Mouse (Mus musculus): Measurements from ENCODE around the gene Ankrd11.

Ankrd11 gene

GRCm38 (mm10) chr8:123041008-123041773 lies 886 bp downstream of the Ankrd11 start:
- in situ Hi-C loops (cut with MboI, MseI) = loop anchor here (25.0 kb wide), 1 partner anchor 521 kb away; no protein-coding TSS in a partner anchor

DNA sequence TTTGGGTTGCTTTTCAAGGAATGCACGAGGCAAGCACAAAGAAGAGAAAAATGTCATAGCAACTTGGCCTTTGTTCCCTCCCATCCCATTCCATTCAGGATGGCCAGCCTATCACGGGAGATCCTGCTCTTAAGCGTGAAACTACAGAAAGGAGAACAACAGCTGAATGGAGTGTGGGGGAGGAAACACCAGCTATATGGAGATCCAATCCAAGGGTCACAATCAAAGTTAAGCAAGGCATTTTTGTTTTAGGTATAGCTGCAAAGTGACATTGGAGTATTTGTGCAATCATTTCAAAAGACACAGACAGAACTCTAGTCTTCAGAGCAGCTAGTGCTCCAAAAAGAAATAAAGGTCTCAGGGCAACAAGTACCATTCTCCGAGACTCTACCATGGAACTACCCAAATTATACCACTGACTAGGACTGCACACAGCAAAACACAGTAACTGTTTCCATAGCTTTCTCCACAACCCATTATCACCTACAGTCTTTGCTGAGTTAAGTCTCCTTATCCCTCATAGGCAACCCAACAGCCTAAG lies 1.9 kb downstream of the Ankrd11 start:
- in situ Hi-C loops (cut with MboI, MseI) = loop anchor here (25.0 kb wide), 1 partner anchor 522 kb away; no protein-coding TSS in a partner anchor

DNA sequence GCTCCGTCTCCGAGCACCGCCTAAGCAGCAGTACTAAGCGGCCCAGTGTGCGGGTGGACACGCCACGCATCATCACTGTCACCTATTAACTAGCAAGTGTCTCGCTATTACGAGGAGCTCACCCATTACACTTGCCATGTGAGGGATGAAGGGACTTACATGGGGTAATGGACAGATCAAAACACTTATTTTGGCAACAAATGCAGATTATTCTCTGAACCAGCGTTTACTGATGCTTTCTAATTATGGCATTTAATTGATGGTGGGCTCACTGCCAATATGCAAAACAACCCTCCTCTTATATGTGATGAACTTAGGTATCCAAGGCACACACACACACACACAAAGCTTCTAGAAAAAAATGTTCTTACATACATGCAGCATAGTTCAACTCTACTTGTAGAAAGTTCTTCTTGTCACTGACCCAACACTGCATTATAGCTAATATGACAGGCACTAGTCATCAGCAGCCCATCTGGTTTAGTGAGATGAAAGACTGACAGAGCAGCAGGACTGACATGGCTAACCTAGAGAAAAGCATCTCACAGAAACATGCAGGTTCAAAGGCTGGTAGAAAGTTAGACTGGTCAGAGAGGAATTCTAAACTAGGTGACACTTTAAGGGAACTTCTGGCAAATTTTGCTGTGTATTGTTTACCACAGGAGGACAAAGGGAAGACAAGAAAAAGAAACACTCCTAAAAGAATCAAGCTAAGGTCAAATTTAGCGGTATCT lies 2.5 kb downstream of the Ankrd11 start:
- in situ Hi-C loops (cut with MboI, MseI) = loop anchor here (25.0 kb wide), 1 partner anchor 523 kb away; no protein-coding TSS in a partner anchor

- in situ Hi-C loops (cut with MboI, MseI) = loop anchor here (25.0 kb wide), 1 partner anchor 524 kb away; no protein-coding TSS in a partner anchor
These were observed 3.7 kb downstream of the Ankrd11 start for GRCm38 (mm10) chr8:123038351-123038750.

GRCm38 (mm10) chr8:123037487-123037886 lies 4.6 kb downstream of the Ankrd11 start:
- in situ Hi-C loops (cut with MboI, MseI) = loop anchor here (25.0 kb wide), 1 partner anchor 525 kb away; no protein-coding TSS in a partner anchor

- in situ Hi-C loops (cut with MboI, MseI) = loop anchor here (25.0 kb wide), 1 partner anchor 525 kb away; no protein-coding TSS in a partner anchor
These were observed 5.1 kb downstream of the Ankrd11 start for GRCm38 (mm10) chr8:123036956-123037355.

- in situ Hi-C loops (cut with MboI, MseI) = loop anchor here (25.0 kb wide), 1 partner anchor 528 kb away; no protein-coding TSS in a partner anchor
These were observed 7.9 kb downstream of the Ankrd11 start for GRCm38 (mm10) chr8:123034171-123034570.

DNA sequence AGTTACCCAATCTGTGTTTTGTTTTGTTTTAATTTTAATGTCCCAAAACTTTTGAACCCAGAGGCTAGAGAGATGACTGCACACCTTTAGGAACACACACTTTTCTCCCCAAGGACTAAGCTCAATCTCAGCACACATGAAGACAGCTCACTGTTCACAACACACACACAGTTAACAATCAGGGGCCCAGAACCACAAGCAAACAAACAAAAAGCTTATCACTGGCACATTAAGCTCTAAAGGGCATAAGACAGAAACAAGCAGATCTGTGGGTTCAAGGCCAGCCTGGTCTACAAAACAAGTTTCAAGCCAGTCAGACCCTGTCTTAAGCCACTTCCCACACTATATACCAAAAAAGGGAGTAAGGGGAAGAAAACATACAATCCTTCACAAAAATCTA lies 8.6 kb downstream of the Ankrd11 start:
- in situ Hi-C loops (cut with MboI, MseI) = loop anchor here (25.0 kb wide), 1 partner anchor 529 kb away; no protein-coding TSS in a partner anchor

- in situ Hi-C loops (cut with MboI, MseI) = loop anchor here (25.0 kb wide), 1 partner anchor 530 kb away; no protein-coding TSS in a partner anchor
These were observed 9.3 kb downstream of the Ankrd11 start for GRCm38 (mm10) chr8:123032730-123033129.

DNA sequence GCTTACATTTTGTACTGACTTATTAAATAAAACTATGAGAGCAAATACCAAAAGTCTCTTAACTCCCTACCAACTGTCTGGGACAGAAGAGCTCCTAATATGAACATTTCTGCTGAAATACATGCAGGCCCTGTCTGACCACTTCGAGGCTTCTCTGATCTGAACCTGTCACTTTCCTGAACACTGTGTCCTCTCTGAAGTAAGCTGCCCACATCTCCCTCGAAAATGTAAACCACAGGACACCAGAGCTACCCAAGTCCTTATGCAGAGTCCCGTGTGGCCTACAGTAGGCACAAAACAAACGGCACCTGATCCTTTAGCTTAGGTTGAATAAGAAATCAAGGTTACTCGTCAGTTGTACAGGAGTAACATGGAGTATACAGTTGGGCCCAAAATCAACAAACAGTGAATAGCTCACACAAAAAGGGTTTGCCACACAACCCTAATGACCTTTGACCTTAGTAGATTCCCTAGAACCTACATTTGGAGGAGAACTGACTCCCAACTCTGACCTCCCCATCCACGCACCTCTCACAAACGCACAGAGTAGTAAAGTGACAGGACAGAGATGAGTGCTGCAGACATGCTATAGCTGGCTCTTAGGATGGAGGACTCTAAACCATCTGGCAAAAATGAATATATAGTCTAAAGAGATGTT lies 10.6 kb downstream of the Ankrd11 start:
- in situ Hi-C loops (cut with MboI, MseI) = loop anchor here (25.0 kb wide), 1 partner anchor 531 kb away; no protein-coding TSS in a partner anchor

DNA sequence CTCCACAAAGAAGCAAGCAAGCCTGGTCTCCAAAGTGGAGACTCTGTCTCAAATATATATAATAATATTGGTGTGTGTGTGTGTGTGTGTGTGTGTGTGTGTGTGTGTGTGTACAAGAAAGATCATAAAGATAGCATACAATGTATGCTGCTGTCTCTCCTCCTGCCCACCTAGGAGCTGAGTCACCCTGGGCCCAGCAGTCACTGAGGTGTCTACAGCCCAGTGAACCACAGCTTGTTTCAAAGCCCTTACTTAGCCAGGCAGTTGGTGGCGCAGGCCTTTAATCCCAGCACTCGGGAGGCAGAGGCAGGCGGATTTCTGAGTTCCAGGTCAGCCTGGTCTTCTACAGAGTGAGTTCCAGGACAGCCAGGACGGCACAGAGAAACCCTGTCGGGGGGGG lies 12.0 kb downstream of the Ankrd11 start:
- in situ Hi-C loops (cut with MboI, MseI) = loop anchor here (25.0 kb wide), 1 partner anchor 532 kb away; no protein-coding TSS in a partner anchor

DNA sequence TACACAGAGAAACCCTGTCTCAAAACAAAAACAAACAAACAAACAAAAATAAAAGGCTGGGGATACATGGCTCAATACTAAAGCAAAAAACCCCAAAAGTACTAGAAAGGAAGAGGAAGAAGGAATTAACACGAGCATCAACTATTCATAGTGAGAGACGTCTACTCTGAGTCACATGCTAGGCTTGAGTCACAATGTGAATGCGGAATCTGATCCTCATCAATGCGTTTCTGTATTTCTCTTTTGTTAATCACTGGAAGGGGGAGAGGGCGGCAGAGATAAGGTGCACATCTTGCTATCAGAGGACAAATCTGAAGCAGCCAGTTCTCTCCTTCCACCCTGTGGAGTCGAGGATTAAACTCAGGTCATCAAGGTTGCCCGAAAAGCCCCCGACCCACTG lies 14.3 kb downstream of the Ankrd11 start:
- in situ Hi-C loops (cut with MboI, MseI) = loop anchor here (25.0 kb wide), 1 partner anchor 535 kb away; no protein-coding TSS in a partner anchor

GRCm38 (mm10) chr8:123025951-123026351 lies 16.1 kb downstream of the Ankrd11 start:
- in situ Hi-C loops (cut with MboI, MseI) = loop anchor here (25.0 kb wide), 1 partner anchor 536 kb away; no protein-coding TSS in a partner anchor

- in situ Hi-C loops (cut with MboI, MseI) = no loop called here
These were observed 17.9 kb downstream of the Ankrd11 start for GRCm38 (mm10) chr8:123024226-123024625.

- in situ Hi-C loops (cut with MboI, MseI) = no loop called here
These were observed 19.4 kb downstream of the Ankrd11 start for GRCm38 (mm10) chr8:123022727-123023126.

DNA sequence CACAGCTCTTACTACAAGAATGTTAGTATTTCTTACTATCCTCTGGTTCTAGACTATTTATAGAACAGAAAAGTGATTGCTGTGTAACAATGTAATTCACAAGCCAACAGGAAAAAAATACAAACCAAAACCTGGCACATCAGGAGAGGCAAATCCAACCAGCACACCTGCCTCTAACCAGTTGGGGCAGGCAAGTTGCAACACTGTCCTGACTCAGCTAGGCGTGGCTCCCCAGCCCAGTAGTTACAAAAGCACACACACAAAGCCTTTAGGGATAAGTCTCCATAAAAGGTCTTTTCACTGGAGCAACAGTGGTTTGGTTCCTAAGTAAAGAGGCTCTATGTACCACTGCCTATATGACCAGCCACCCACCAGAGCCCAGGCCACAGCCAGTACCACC lies 20.8 kb downstream of the Ankrd11 start:
- in situ Hi-C loops (cut with MboI, MseI) = no loop called here

GRCm38 (mm10) chr8:123020859-123021258 lies 21.2 kb downstream of the Ankrd11 start:
- in situ Hi-C loops (cut with MboI, MseI) = no loop called here

GRCm38 (mm10) chr8:123020084-123020483 lies 22.0 kb downstream of the Ankrd11 start:
- in situ Hi-C loops (cut with MboI, MseI) = no loop called here

- in situ Hi-C loops (cut with MboI, MseI) = no loop called here
These were observed 23.5 kb downstream of the Ankrd11 start for GRCm38 (mm10) chr8:123018484-123019164.

DNA sequence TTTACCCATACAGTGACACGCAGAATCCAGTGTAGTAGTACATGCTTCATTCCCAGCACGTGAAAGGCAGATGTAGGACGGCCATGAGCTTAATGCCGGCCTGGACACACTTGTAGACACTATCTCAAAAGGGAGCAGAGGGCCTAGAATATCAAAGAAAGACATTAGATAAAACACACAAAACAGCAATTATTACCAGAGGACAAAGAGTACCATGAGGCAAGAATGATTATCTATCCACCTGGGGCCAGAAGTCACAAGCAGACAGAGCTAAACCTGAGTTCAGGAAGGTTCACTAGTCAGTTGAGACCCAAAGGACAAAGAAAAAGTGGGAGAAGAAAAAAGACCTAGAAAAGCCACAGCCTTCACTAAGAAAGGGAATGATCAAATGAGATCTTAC lies 24.9 kb downstream of the Ankrd11 start:
- in situ Hi-C loops (cut with MboI, MseI) = no loop called here

DNA sequence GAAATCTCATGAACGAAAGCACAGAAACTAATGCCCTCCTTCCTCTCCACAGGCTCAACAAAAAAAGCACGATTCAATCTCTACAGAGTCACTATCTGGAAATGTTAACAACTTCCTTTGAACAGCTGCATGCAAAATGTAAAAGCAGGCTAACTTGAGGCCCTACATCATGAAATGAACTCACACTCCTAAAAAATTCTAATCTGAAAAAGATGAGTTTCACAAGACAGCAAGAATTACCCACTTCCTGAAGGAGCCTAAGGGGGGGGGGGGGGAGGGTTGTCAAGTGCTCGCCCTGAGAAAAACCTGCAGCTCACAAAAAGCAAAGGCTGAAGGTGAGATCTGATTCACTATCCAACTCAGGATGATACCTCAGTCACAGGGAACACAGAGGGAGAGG lies 27.0 kb downstream of the Ankrd11 start:
- in situ Hi-C loops (cut with MboI, MseI) = no loop called here

Measured in T-helper 1 cell (primary cell).